Mouse (Mus musculus) sigmoid colon, adult 10 weeks (tissue): ENCODE results near the gene Tsga13. TPM values are rescaled to one million over a fixed set of nuclear protein-coding genes. Genes with fewer than 3 reads are reported as not detected.

ENCODE experiments used
- polyA plus RNA-seq: library from polyadenylated mRNA; stranded (reverse); fragments of 350-450 nt; fragmentation: Illumina TruSeq; extraction: RNeasy Lipid Tissue Mini Kit (QIAGEN cat#74804); gene quantifications from one replicate; pipeline ENCODE4 v1.2.3, GENCODE M21; 2014; ENCODE audit warnings: low read depth, low replicate concordance

The Tsga13 gene
- not detected for polyA plus RNA-seq

DNA sequence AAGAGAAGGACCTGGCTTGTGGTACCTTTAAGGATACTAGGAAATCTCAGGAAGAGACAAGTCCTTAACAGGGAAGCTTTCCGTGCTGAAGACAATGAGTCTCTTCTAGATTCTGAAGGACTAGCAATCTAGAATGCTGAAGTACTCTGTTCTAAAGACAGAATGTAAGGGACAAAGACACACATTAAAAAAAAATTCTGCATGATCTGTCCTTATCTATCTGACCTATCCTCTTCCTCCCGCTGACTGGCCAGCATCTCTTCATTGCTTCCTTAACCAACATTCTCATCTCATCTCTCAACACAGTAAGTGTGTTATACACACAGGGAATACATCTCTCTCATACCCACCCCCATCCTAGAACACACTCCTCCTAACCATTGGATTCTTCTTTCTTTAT, at the start of gene Tsga13:
Tsga13 (minus strand) TSS at position 101 of the 400 bp plus-strand sequence.

DNA sequence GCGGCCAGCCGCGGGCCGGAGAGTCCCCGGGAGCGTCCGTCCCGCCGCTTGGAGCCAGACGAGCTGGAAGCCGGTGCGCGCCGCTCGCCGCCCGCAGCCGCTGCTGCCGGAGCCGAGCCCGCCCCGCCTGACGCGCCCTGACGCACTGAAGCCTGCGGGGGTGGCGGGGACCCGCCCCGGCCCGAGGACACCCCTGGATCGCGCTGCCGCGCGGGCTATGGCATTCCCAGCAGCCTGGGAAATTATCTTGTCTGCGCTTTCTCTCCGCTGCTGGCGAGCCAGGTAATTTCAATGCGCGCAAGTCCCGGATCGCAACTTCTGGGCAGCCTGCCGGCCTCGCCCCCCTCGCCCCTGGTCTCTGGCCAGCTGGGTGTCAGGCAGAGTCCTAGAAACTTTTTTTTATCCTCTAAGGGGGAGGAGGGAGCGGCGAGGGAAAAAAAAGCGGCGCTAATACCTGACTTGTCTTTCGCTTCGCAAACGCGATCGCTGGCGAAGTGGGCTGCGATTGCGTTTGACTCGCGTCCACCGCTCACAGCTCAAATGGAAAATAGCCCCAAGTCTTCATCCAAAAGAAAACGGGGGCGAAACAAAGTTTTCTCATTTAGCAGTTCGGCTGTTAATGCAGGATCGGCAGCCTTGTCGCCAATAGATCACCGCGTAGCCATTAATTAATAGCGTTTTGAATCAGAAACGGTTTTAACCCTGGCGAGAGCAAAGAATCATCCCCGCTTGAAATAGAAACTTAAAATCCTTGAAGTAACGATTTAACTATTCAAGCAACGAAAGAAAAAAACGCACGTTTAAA, 43.6 kb upstream of the Tsga13 start, which contains the start of gene Klf14:
Klf14 (minus strand) TSS at position 343 of the 805 bp plus-strand sequence.

DNA sequence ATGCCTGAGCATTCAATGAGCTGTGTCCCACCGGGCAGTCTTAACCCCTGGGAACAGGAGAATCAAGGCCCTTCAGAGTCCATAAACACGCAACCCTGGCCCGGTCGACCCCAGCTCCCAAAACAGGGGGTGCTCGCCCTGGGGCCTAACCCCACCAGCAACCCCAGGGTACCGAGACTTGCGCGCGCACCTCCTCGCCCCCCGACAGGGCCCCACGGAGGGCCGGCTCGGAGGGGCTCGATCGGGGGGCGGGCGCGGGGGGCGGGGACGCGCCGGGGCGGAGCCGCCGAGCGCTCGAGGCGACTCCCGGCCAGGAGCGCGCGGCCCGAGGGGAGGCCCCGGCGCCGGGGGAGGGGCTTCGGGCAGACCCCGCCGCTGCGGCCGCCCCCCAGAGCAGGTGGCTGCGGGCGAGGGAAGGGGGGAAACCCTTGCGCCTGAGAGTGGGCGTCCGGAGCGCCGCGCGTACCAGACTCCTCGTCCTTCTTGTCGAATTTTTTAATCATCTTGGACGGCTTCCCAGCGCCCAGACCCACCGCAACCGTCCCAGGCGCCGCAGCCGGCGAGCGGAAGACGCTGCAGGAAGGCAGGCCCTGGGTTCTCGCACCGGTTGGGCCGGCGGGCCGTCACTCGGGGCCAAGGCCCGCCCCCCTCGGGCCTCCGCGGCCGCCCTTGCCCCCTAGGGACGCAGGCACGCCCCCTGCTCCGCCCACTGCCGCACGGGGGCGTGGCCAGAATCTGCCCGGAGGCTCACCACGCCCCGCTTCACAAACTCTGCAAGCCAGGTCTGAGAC, 19.0 kb downstream of the Tsga13 start, which contains the start of gene Copg2:
Copg2 (minus strand) TSS at position 600 of the 791 bp plus-strand sequence.

Other genes starting within 250 kb of the Tsga13 start
- gene Cep41, start 221.8 kb downstream of the Tsga13 start, polyA plus RNA-seq = 7.0 TPM
- gene Mest, start 192.0 kb downstream of the Tsga13 start, polyA plus RNA-seq = 4.0 TPM
- gene Copg2, start 18.8 kb downstream of the Tsga13 start, polyA plus RNA-seq = 53.6 TPM
- gene Klf14, start 43.5 kb upstream of the Tsga13 start, polyA plus RNA-seq = not detected